Mouse (Mus musculus) CH12.LX (cell line): ENCODE measurements around the gene Vdac1. TPM values are rescaled to one million over a fixed set of nuclear protein-coding genes. Genes with fewer than 3 reads are reported as not detected.

ENCODE experiments used
- DNase-seq: peaks from one replicate; pipeline ENCODE4 v3.0.0-alpha.2; 2013; ENCODE audit errors: extremely low read depth
- H3K27ac ChIP-seq: 2 replicates; pipeline ENCODE4 v1.5.1; 2012; ENCODE audit warnings: low read depth, mild to moderate bottlenecking, control low read depth, moderate library complexity; ENCODE audit not compliant: insufficient read depth
- H3K27me3 ChIP-seq: replicated peaks from 2 replicates; pipeline ENCODE3; 2012; ENCODE audit warnings: inconsistent platforms
- H3K36me3 ChIP-seq, 2 experiments: replicated peaks in 1 of 2; 2 replicates each; pipeline versions ENCODE3 to v1.6.1; 2012; ENCODE audit warnings: inconsistent platforms in 1 of 2, low read length in 1 of 2, mild to moderate bottlenecking in 1 of 2, mixed read lengths in 1 of 2, moderate library complexity in 1 of 2; ENCODE audit not compliant: control insufficient read depth in 1 of 2, insufficient read depth in 1 of 2
- H3K4me1 ChIP-seq, 2 experiments: 2 replicates each; pipeline ENCODE4 v1.6.1; 2012; ENCODE audit warnings: inconsistent platforms in 1 of 2, moderate library complexity in 1 of 2; ENCODE audit not compliant: insufficient read depth in 2 of 2, control insufficient read depth in 1 of 2
- H3K4me2 ChIP-seq: 2 replicates; pipeline ENCODE4 v1.6.1; 2012; ENCODE audit warnings: low read depth, mild to moderate bottlenecking, control low read depth; ENCODE audit not compliant: poor library complexity, insufficient read depth, severe bottlenecking
- H3K4me3 ChIP-seq, 3 experiments: fragments of 150-350 bp in 1 of 3; sonication (generic) in 1 of 3; replicated peaks in 1 of 3; 2 replicates each; pipeline versions ENCODE3 to v1.5.1; 2011 to 2012; ENCODE audit warnings: low read depth in 2 of 3, low read length in 2 of 3, mild to moderate bottlenecking in 2 of 3, moderate library complexity in 2 of 3, control low read depth in 1 of 3, improper control_type of control experiment in 1 of 3, inconsistent platforms in 1 of 3, mixed read lengths in 1 of 3; ENCODE audit not compliant: poor library complexity in 1 of 3
- H3K79me2 ChIP-seq: replicated peaks from 2 replicates; pipeline ENCODE4 v1.6.1; 2012; ENCODE audit warnings: mild to moderate bottlenecking, moderate library complexity; ENCODE audit not compliant: control insufficient read depth, poor library complexity, insufficient read depth, severe bottlenecking; ENCODE audit errors: extremely low read depth
- H3K9ac ChIP-seq: 2 replicates; pipeline ENCODE4 v1.6.1; 2012; ENCODE audit warnings: low read depth, mild to moderate bottlenecking, control low read depth, moderate library complexity; ENCODE audit not compliant: insufficient read depth
- H3K9me3 ChIP-seq: replicated peaks from 2 replicates; pipeline ENCODE3; 2012; ENCODE audit warnings: low read length, inconsistent platforms, mixed read lengths
- BHLHE40 ChIP-seq: IDR thresholded peaks from 2 replicates; pipeline ENCODE4 v1.6.1; 2011; ENCODE audit warnings: mild to moderate bottlenecking, low read depth, low read length, improper control_type of control experiment
- CHD1 ChIP-seq: IDR thresholded peaks from 2 replicates; pipeline ENCODE4 v1.6.1; 2012; ENCODE audit warnings: low read depth, low read length, improper control_type of control experiment, inconsistent platforms
- CHD2 ChIP-seq: IDR thresholded peaks from 2 replicates; pipeline ENCODE4 v1.6.1; 2011; ENCODE audit warnings: low read length, improper control_type of control experiment
- CTCF ChIP-seq, 2 experiments: IDR thresholded peaks in 1 of 2; conservative IDR thresholded peaks in 1 of 2; 2 replicates each; pipeline ENCODE4 v1.5.1; 2011 to 2012; ENCODE audit warnings: low read depth in 2 of 2, low read length in 2 of 2, improper control_type of control experiment in 1 of 2, inconsistent platforms in 1 of 2, mild to moderate bottlenecking in 1 of 2, moderate library complexity in 1 of 2
- E2F4 ChIP-seq: IDR thresholded peaks from 2 replicates; pipeline ENCODE4 v1.6.1; 2011; ENCODE audit warnings: low read depth, low read length, improper control_type of control experiment; ENCODE audit not compliant: insufficient replicate concordance
- ELF1 ChIP-seq: IDR thresholded peaks from 2 replicates; pipeline ENCODE4 v1.6.1; 2014; ENCODE audit warnings: low read depth, mild to moderate bottlenecking, inconsistent platforms, low read length, improper control_type of control experiment
- EP300 ChIP-seq: IDR thresholded peaks from 2 replicates; pipeline ENCODE4 v1.6.1; 2011; ENCODE audit warnings: low read length, improper control_type of control experiment
- ETS1 ChIP-seq: conservative IDR thresholded peaks from 2 replicates; pipeline ENCODE4 v1.6.1; 2012; ENCODE audit warnings: low read depth, mild to moderate bottlenecking, inconsistent platforms, low read length, improper control_type of control experiment, moderate library complexity
- GABPA ChIP-seq: IDR thresholded peaks from 2 replicates; pipeline ENCODE4 v1.6.1; 2012; ENCODE audit warnings: low read depth, low read length, improper control_type of control experiment, inconsistent platforms; ENCODE audit not compliant: insufficient replicate concordance
- HCFC1 ChIP-seq: IDR thresholded peaks from 2 replicates; pipeline ENCODE4 v1.6.1; 2012; ENCODE audit warnings: low read depth, mild to moderate bottlenecking, inconsistent platforms, low read length, improper control_type of control experiment
- IRF4 ChIP-seq: IDR thresholded peaks from 2 replicates; pipeline ENCODE4 v1.6.1; 2014; ENCODE audit warnings: low read depth, mild to moderate bottlenecking, inconsistent platforms, low read length, improper control_type of control experiment
- JUN ChIP-seq: IDR thresholded peaks from 2 replicates; pipeline ENCODE4 v1.6.1; 2011; ENCODE audit warnings: low read depth, mild to moderate bottlenecking, low read length, improper control_type of control experiment, moderate library complexity; ENCODE audit not compliant: insufficient read depth
- JUND ChIP-seq: conservative IDR thresholded peaks from 2 replicates; pipeline ENCODE4 v1.6.1; 2011; ENCODE audit warnings: low read depth, low read length, improper control_type of control experiment
- KAT2A ChIP-seq: IDR thresholded peaks from 2 replicates; pipeline ENCODE4 v1.6.1; 2012; ENCODE audit warnings: low read length, improper control_type of control experiment, inconsistent platforms; ENCODE audit not compliant: insufficient replicate concordance
- MAFK ChIP-seq: IDR thresholded peaks from 2 replicates; pipeline ENCODE4 v1.6.1; 2011; ENCODE audit warnings: low read length, improper control_type of control experiment; ENCODE audit not compliant: insufficient replicate concordance
- MAX ChIP-seq: IDR thresholded peaks from 2 replicates; pipeline ENCODE4 v1.6.1; 2011; ENCODE audit warnings: low read length, improper control_type of control experiment
- MAZ ChIP-seq: IDR thresholded peaks from 2 replicates; pipeline ENCODE4 v1.6.1; 2012; ENCODE audit warnings: low read depth, mild to moderate bottlenecking, inconsistent platforms, low read length, improper control_type of control experiment, moderate library complexity
- MEF2A ChIP-seq: IDR thresholded peaks from 2 replicates; pipeline ENCODE4 v1.6.1; 2014; ENCODE audit warnings: low read depth, mild to moderate bottlenecking, inconsistent platforms, low read length, improper control_type of control experiment, borderline replicate concordance
- MXI1 ChIP-seq: IDR thresholded peaks from 2 replicates; pipeline ENCODE4 v1.6.1; 2011; ENCODE audit warnings: mild to moderate bottlenecking, low read depth, low read length, improper control_type of control experiment
- MYC ChIP-seq: IDR thresholded peaks from 2 replicates; pipeline ENCODE4 v1.6.1; 2011; ENCODE audit warnings: low read depth, mild to moderate bottlenecking, improper control_type of control experiment, low read length
- NELFE ChIP-seq: IDR thresholded peaks from 2 replicates; pipeline ENCODE4 v1.6.1; 2011; ENCODE audit warnings: low read depth, low read length, improper control_type of control experiment
- NRF1 ChIP-seq: IDR thresholded peaks from 2 replicates; pipeline ENCODE4 v1.6.1; 2014; ENCODE audit warnings: low read depth, mild to moderate bottlenecking, inconsistent platforms, low read length, improper control_type of control experiment, moderate library complexity
- PAX5 ChIP-seq: IDR thresholded peaks from 2 replicates; pipeline ENCODE4 v1.6.1; 2012; ENCODE audit warnings: low read length, inconsistent platforms, mixed read lengths
- POLR2A ChIP-seq: IDR thresholded peaks from 2 replicates; pipeline ENCODE4 v1.6.1; 2011; ENCODE audit warnings: low read depth, mild to moderate bottlenecking, improper control_type of control experiment, low read length
- POLR2AphosphoS2 ChIP-seq: IDR thresholded peaks from 2 replicates; pipeline ENCODE4 v1.6.1; 2011; ENCODE audit warnings: low read depth, low read length, improper control_type of control experiment
- RAD21 ChIP-seq: IDR thresholded peaks from 2 replicates; pipeline ENCODE4 v1.6.1; 2011; ENCODE audit warnings: low read depth, mild to moderate bottlenecking, low read length, improper control_type of control experiment, moderate library complexity
- RCOR1 ChIP-seq: conservative IDR thresholded peaks from 2 replicates; pipeline ENCODE4 v1.6.1; 2012; ENCODE audit warnings: low read depth, mild to moderate bottlenecking, inconsistent platforms, low read length, improper control_type of control experiment
- SIN3A ChIP-seq: IDR thresholded peaks from 2 replicates; pipeline ENCODE4 v1.6.1; 2012; ENCODE audit warnings: low read length, improper control_type of control experiment, inconsistent platforms
- SMC3 ChIP-seq: IDR thresholded peaks from 2 replicates; pipeline ENCODE4 v1.6.1; 2011; ENCODE audit warnings: low read depth, low read length, improper control_type of control experiment
- TBP ChIP-seq: conservative IDR thresholded peaks from 2 replicates; pipeline ENCODE4 v1.6.1; 2011; ENCODE audit warnings: low read depth, low read length, improper control_type of control experiment
- TCF12 ChIP-seq: IDR thresholded peaks from 2 replicates; pipeline ENCODE4 v1.6.1; 2014; ENCODE audit warnings: low read depth, mild to moderate bottlenecking, inconsistent platforms, low read length, improper control_type of control experiment
- UBTF ChIP-seq: IDR thresholded peaks from 2 replicates; pipeline ENCODE4 v1.6.1; 2012; ENCODE audit warnings: low read depth, mild to moderate bottlenecking, inconsistent platforms, low read length, improper control_type of control experiment, moderate library complexity
- USF1 ChIP-seq: IDR thresholded peaks from 2 replicates; pipeline ENCODE4 v1.6.1; 2014; ENCODE audit warnings: low read depth, mild to moderate bottlenecking, inconsistent platforms, low read length, improper control_type of control experiment
- USF2 ChIP-seq: conservative IDR thresholded peaks from 2 replicates; pipeline ENCODE4 v1.6.1; 2011; ENCODE audit warnings: low read depth, low read length, improper control_type of control experiment
- ZC3H11A ChIP-seq: IDR thresholded peaks from 2 replicates; pipeline ENCODE4 v1.6.1; 2012; ENCODE audit warnings: low read depth, mild to moderate bottlenecking, inconsistent platforms, low read length, improper control_type of control experiment
- ZKSCAN1 ChIP-seq: IDR thresholded peaks from 2 replicates; pipeline ENCODE4 v1.6.1; 2012; ENCODE audit warnings: low read depth, inconsistent platforms, low read length, improper control_type of control experiment, borderline replicate concordance
- ZMIZ1 ChIP-seq: IDR thresholded peaks from 2 replicates; pipeline ENCODE4 v1.6.1; 2012; ENCODE audit warnings: low read depth, mild to moderate bottlenecking, inconsistent platforms, low read length, improper control_type of control experiment
- ZNF384 ChIP-seq: IDR thresholded peaks from 2 replicates; pipeline ENCODE4 v1.6.1; 2012; ENCODE audit warnings: low read depth, low read length, improper control_type of control experiment, inconsistent platforms
- dilution Hi-C: fragments of 300-500 bp; cut with MboI; formaldehyde crosslinking; loops from 2 replicates; pipeline ENCODE4 v1.14.3; 2020; ENCODE audit warnings: low sequenced_read_pairs; ENCODE audit not compliant: extremely low pct_unique_long_range_greater_than_20kb, extremely low pct_ligation_motif_present
- in situ Hi-C: fragments of 300-500 bp; cut with MboI; formaldehyde crosslinking; loops from 3 replicates; pipeline ENCODE4 v1.14.3; 2019; ENCODE audit warnings: low sequenced_read_pairs, low pct_ligation_motif_present, low pct_unique_long_range_greater_than_20kb, mixed read lengths
- polyA plus RNA-seq: library from polyadenylated mRNA; unstranded; fragments of >175 nt; gene quantifications from 2 replicates; pipeline ENCODE4 v1.2.1, GENCODE M21; 2012; ENCODE audit warnings: low read depth; ENCODE audit not compliant: insufficient read length
- total RNA-seq, 2 experiments: library from RNA; depleted of rRNA; stranded (reverse); fragments of 300-350 nt in 1 of 2; fragments of >200 nt in 1 of 2; gene quantifications; 2 replicates each; pipeline ENCODE4 v1.2.3; 2012 to 2014

Gene Vdac1
- total and polyA plus RNA-seq, 3 experiments, result 204 to 315 (median 289) TPM

- Histone ChIP-seq H3K9ac (peak within 1 kb of the TSS; percentile 99), H3K4me2 (peak within 1 kb of the TSS; percentile 92), H3K36me3 (peaks cover 2 to 36% of the 10 kb centered on the region in 2 experiments), H3K27ac (peak within 1 kb of the TSS; percentile 54), H3K27me3 (no peaks in the 10 kb centered on the region), H3K79me2 (peaks cover 43% of the 10 kb centered on the region), H3K9me3 (peaks cover 2% of the 10 kb centered on the region), H3K4me3 (peak within 1 kb of the TSS; percentile 91 to 98 (median 94)), H3K4me1 (peaks cover 6 to 35% of the 10 kb centered on the region in 2 experiments; a peak in 3 of 4 replicates)
- TF ChIP-seq ELF1 (peak; percentile 58), USF2 (no peak), TBP (peak; percentile 75; the same call in 1 of the 2 replicates), EP300 (no peak), NRF1 (peak; percentile 87), MYC (peak; percentile 69; the same call in 1 of the 2 replicates), JUN (no peak), MEF2A (peak; percentile 63), MAZ (no peak), RCOR1 (0 out of 2 replicates have a peak, but pooled peaks have one; percentile 22), TCF12 (peak; percentile 95), HCFC1 (peak; percentile 85), IRF4 (peak; percentile 66), POLR2A (peak; percentile 98), PAX5 (no peak), ZC3H11A (no peak), GABPA (peak; percentile 25; the same call in 1 of the 2 replicates), BHLHE40 (peak; percentile 27; the same call in 1 of the 2 replicates), MAX (peak; percentile 48; the same call in 1 of the 2 replicates), E2F4 (no peak), USF1 (no peak), MAFK (no peak), ZMIZ1 (peak; percentile 94), NELFE (peak; percentile 98), CHD2 (no peak), ETS1 (0 out of 2 replicates have a peak, but pooled peaks have one; percentile 12), SIN3A (peak; percentile 79; the same call in 1 of the 2 replicates), JUND (peak; percentile 34), CHD1 (no peak), UBTF (no peak), ZNF384 (peak; percentile 98), MXI1 (peak; percentile 82), SMC3 (no peak), RAD21 (no peak), CTCF (conservative IDR thresholded peaks at IDR 0.05 in 1 of 2, IDR thresholded peaks at IDR 0.05 in 1 of 2; ENCODE audit: low read depth in 2 of 2, low read length in 2 of 2) (no peak), ZKSCAN1 (no peak), KAT2A (peak; percentile 61; the same call in 1 of the 2 replicates), POLR2AphosphoS2 (peak; percentile 93)
- in situ Hi-C loops, result no loop called here
- DNase-seq, result peak; percentile 98
- dilution Hi-C loops, result no loop called here
These were observed 35.4 kb downstream of the Vdac1 start, which contains the start of gene 9530068E07Rik for GRCm38 (mm10) chr11:52395940-52396596. Gene 9530068E07Rik, plus strand, starts transcription at chr11:52396428.
